Mouse (Mus musculus): ENCODE data around the gene Pagr1b.

DNA sequence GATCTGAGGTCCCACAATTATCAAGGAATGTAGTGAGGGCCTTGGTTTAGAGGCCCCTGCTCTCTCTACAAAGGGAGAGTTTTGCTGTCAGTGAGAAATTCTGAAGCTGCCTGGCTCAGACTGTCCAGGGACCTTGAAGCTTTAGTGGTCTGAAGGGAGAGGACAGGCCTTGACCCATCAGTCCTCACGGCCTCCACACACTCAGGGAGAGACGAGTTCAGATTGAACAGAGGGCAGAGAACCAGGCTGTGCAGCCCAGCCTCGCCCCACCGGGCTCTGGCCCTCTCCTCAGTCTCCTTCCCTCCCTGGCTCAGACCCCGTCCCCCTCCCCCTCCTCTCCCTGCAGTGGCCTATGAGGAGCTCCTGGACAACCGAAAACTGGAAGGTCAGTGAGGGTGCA lies 48.9 kb downstream of the Pagr1b start:
- TF ChIP-seq CTCF (IDR thresholded peaks at IDR 0.05; ENCODE audit: borderline replicate concordance, extremely low read depth, insufficient read depth, insufficient read length): no peak
- no peak for TF ChIP-seq POLR2A (IDR thresholded peaks at IDR 0.05; ENCODE audit: borderline replicate concordance, extremely low read depth, insufficient read depth, insufficient read length, poor library complexity, severe bottlenecking)
